In genomic region chr17:47504228-47504627, GRCm38 (mm10) we compare ENCODE assay signal across 8 mouse cellular contexts. TPM values are rescaled to one million over a fixed set of nuclear protein-coding genes. Genes with fewer than 3 reads are reported as not detected.
A peak's percentile ranks its signal among the peaks of the same experiment; 100 is the strongest.
DNase-seq lines count a peak whose midpoint lies in the region; ATAC-seq and TF ChIP-seq lines count a peak whose summit lies in the region.

No protein-coding gene starts in this region.

- H3K4me2 ChIP-seq in midbrain, postnatal 0 days (ENCODE audit: low read depth, low read length, poor library complexity, severe bottlenecking), result no peak overlapping the region
- H3K4me2 ChIP-seq in limb, embryonic 11.5 days (ENCODE audit: low read depth, severe bottlenecking), result peak overlapping the region; percentile 62
- peak overlapping the region; percentile 74 for H3K4me2 ChIP-seq in stomach, embryonic 14.5 days (replicated peaks; ENCODE audit: low read depth, low read length)

- H3K9ac ChIP-seq in midbrain, postnatal 0 days (replicated peaks; ENCODE audit: low read length, poor library complexity, severe bottlenecking), result no peak overlapping the region
- H3K9ac ChIP-seq in limb, embryonic 11.5 days (ENCODE audit: low read length), result peak overlapping the region; percentile 62; the same call in 1 of the 2 replicates
- H3K9ac ChIP-seq in stomach, embryonic 14.5 days (replicated peaks; ENCODE audit: low read depth, low read length), result peak overlapping the region; percentile 47; the same call in 1 of the 2 replicates

- no peak for DNase-seq in midbrain, embryonic 10.5 days (ENCODE audit: low spot score)
- DNase-seq in midbrain, postnatal 0 days (ENCODE audit: low spot score), result no peak
- DNase-seq in limb, embryonic 11.5 days (ENCODE audit: low spot score), result peak; percentile 20
- no peak for DNase-seq in MN1 (ENCODE audit: low spot score)
- DNase-seq in adrenal gland, postnatal 36 days, result no peak

- no peak for ATAC-seq in erythroblast, adult 5-6 weeks (replicated peaks; ENCODE audit: low FRiP score, poor library complexity, severe bottlenecking)
- ATAC-seq in midbrain, postnatal 0 days (ENCODE audit: low FRiP score), result no peak
- no peak for ATAC-seq in limb, embryonic 11.5 days (ENCODE audit: insufficient number of reproducible peaks, low FRiP score, low TSS enrichment, low read depth)
- ATAC-seq in stomach, embryonic 14.5 days (ENCODE audit: insufficient number of reproducible peaks, insufficient read depth, low FRiP score, low read depth), result no peak

- H3K27me3 ChIP-seq in erythroblast, embryonic 14.5 days (ENCODE audit: control insufficient read depth), result no peaks in the 10 kb centered on the region
- H3K27me3 ChIP-seq in midbrain, embryonic 10.5 days (ENCODE audit: low read depth, poor library complexity, severe bottlenecking), result no peaks in the 10 kb centered on the region
- no peaks in the 10 kb centered on the region for H3K27me3 ChIP-seq in midbrain, postnatal 0 days (ENCODE audit: insufficient read depth, low read length)
- no peaks in the 10 kb centered on the region for H3K27me3 ChIP-seq in limb, embryonic 11.5 days (ENCODE audit: control insufficient read depth, insufficient read depth, low read length)
- H3K27me3 ChIP-seq in stomach, embryonic 14.5 days (ENCODE audit: control insufficient read depth, insufficient read depth, low read length), result no peaks in the 10 kb centered on the region

- 74% methylated on average over 5 of the region's 5 CpGs for WGBS in midbrain, embryonic 10.5 days
- WGBS in midbrain, postnatal 0 days, result 73% methylated on average over 5 of the region's 5 CpGs
- WGBS in limb, embryonic 11.5 days, result 72% methylated on average over 5 of the region's 5 CpGs
- WGBS in stomach, embryonic 14.5 days, result 59% methylated on average over 5 of the region's 5 CpGs

- peaks cover 21% of the 10 kb centered on the region for H3K36me3 ChIP-seq in erythroblast, embryonic 14.5 days (ENCODE audit: control insufficient read depth)
- peaks cover 16% of the 10 kb centered on the region for H3K36me3 ChIP-seq in midbrain, embryonic 10.5 days
- H3K36me3 ChIP-seq in midbrain, postnatal 0 days (ENCODE audit: insufficient read depth, low read length), result no peaks in the 10 kb centered on the region
- H3K36me3 ChIP-seq in limb, embryonic 11.5 days (ENCODE audit: control insufficient read depth, insufficient read depth, low read length), result no peaks in the 10 kb centered on the region
- H3K36me3 ChIP-seq in stomach, embryonic 14.5 days (ENCODE audit: control insufficient read depth, insufficient read depth, low read length), result peaks cover 9% of the 10 kb centered on the region

- peaks cover 68% of the 10 kb centered on the region for H3K4me1 ChIP-seq in erythroblast, embryonic 14.5 days (ENCODE audit: control insufficient read depth)
- H3K4me1 ChIP-seq in midbrain, embryonic 10.5 days, result peaks cover 46% of the 10 kb centered on the region
- peaks cover 6% of the 10 kb centered on the region; the same call in 1 of the 2 replicates for H3K4me1 ChIP-seq in midbrain, postnatal 0 days (ENCODE audit: insufficient read depth, low read length)
- peaks cover 7% of the 10 kb centered on the region; the same call in 1 of the 2 replicates for H3K4me1 ChIP-seq in limb, embryonic 11.5 days (ENCODE audit: control insufficient read depth, insufficient read depth, low read length)
- H3K4me1 ChIP-seq in stomach, embryonic 14.5 days (ENCODE audit: control insufficient read depth, insufficient read depth, low read length), result peaks cover 35% of the 10 kb centered on the region

- no peaks in the 10 kb centered on the region for H3K9me3 ChIP-seq in erythroblast, embryonic 14.5 days (ENCODE audit: control insufficient read depth, low read length)
- no peaks in the 10 kb centered on the region for H3K9me3 ChIP-seq in midbrain, embryonic 10.5 days (replicated peaks)
- H3K9me3 ChIP-seq in midbrain, postnatal 0 days (ENCODE audit: low read length), result no peaks in the 10 kb centered on the region
- H3K9me3 ChIP-seq in limb, embryonic 11.5 days (ENCODE audit: control insufficient read depth, low read length), result no peaks in the 10 kb centered on the region
- no peaks in the 10 kb centered on the region for H3K9me3 ChIP-seq in stomach, embryonic 14.5 days (ENCODE audit: control insufficient read depth, low read depth, low read length)

- peak overlapping the region; percentile 85 for H3K27ac ChIP-seq in midbrain, embryonic 10.5 days (replicated peaks)
- no peak overlapping the region for H3K27ac ChIP-seq in midbrain, postnatal 0 days (ENCODE audit: low read depth, low read length)
- H3K27ac ChIP-seq in limb, embryonic 11.5 days (replicated peaks; ENCODE audit: low read depth, low read length), result no peak overlapping the region
- H3K27ac ChIP-seq in stomach, embryonic 14.5 days (ENCODE audit: low read length), result peak overlapping the region; percentile 66

- TF ChIP-seq CTCF in midbrain, postnatal 0 days (IDR thresholded peaks at IDR 0.05), result no peak

- H3K4me3 ChIP-seq in erythroblast, embryonic 14.5 days (replicated peaks), result peak overlapping the region; percentile 66
- H3K4me3 ChIP-seq in midbrain, embryonic 10.5 days, result peak overlapping the region; percentile 55
- H3K4me3 ChIP-seq in midbrain, postnatal 0 days (ENCODE audit: low read depth, low read length), result no peak overlapping the region
- no peak overlapping the region for H3K4me3 ChIP-seq in limb, embryonic 11.5 days (ENCODE audit: low read depth, low read length)
- H3K4me3 ChIP-seq in stomach, embryonic 14.5 days (ENCODE audit: low read depth, low read length), result peak overlapping the region; percentile 36

RNA-seq across cellular contexts. Expression of gene Ccnd3, which starts 0.6 kb away (rescaled TPM):
- polyA plus RNA-seq in erythroblast, embryonic 14.5 days (2012), result 247 and 292 TPM in 2 replicates
- total RNA-seq in erythroblast, adult 5-6 weeks (2015; ENCODE audit: low replicate concordance), result 85.3 and 115 TPM in 2 replicates
- 64.3 and 65.9 TPM in 2 replicates for total RNA-seq in erythroblast, adult 5-6 weeks (2017; ENCODE audit: low replicate concordance)
- 270 and 341 TPM in 2 replicates for polyA plus RNA-seq in midbrain, embryonic 10.5 days (2016; fragmentation: Nextera tagmentation; extraction: Ambion mirVana)
- total RNA-seq in midbrain, postnatal 0 days (2014; rRNA removed), result 37.2 and 41.1 TPM in 2 replicates
- polyA plus RNA-seq in midbrain, postnatal 0 days (2015; fragmentation: Nextera tagmentation; extraction: Ambion mirVana), result 52.6 and 57.0 TPM in 2 replicates
- 345 and 350 TPM in 2 replicates for polyA plus RNA-seq in limb, embryonic 11.5 days (2014; fragmentation: Nextera tagmentation; extraction: Ambion mirVana)
- 425 and 428 TPM in 2 replicates for polyA plus RNA-seq in stomach, embryonic 14.5 days (2014; fragmentation: Nextera tagmentation; extraction: Ambion mirVana)
- 100 to 1,000 TPM; 408 to 430 TPM for total RNA-seq in adrenal gland, postnatal 36 days (2021)

RNA-seq across cellular contexts. Expression of gene Taf8, which starts 2.1 kb away (rescaled TPM):
- polyA plus RNA-seq in erythroblast, embryonic 14.5 days (2012), result 2.9 and 4.3 TPM in 2 replicates
- total RNA-seq in erythroblast, adult 5-6 weeks (2015; ENCODE audit: low replicate concordance), result 34.5 and 36.5 TPM in 2 replicates
- 47.1 and 67.9 TPM in 2 replicates for total RNA-seq in erythroblast, adult 5-6 weeks (2017; ENCODE audit: low replicate concordance)
- 31.4 and 33.8 TPM in 2 replicates for polyA plus RNA-seq in midbrain, embryonic 10.5 days (2016; fragmentation: Nextera tagmentation; extraction: Ambion mirVana)
- 15.1 and 25.1 TPM in 2 replicates for total RNA-seq in midbrain, postnatal 0 days (2014; rRNA removed)
- polyA plus RNA-seq in midbrain, postnatal 0 days (2015; fragmentation: Nextera tagmentation; extraction: Ambion mirVana), result 11.5 and 12.3 TPM in 2 replicates
- polyA plus RNA-seq in limb, embryonic 11.5 days (2014; fragmentation: Nextera tagmentation; extraction: Ambion mirVana), result 30.4 and 33.7 TPM in 2 replicates
- polyA plus RNA-seq in stomach, embryonic 14.5 days (2014; fragmentation: Nextera tagmentation; extraction: Ambion mirVana), result 24.5 and 27.3 TPM in 2 replicates
- 10 to 100 TPM; 18.5 to 21.2 TPM for total RNA-seq in adrenal gland, postnatal 36 days (2021)

Comparison
In these comparisons a context has a peak if more than half of its experiments do, and no peak if none do; other contexts are left out.
1. H3K4me3 ChIP-seq: peak in erythroblast, embryonic 14.5 days (single experiment), midbrain, embryonic 10.5 days (single experiment) and stomach, embryonic 14.5 days (single experiment); none in midbrain, postnatal 0 days (single experiment) and limb, embryonic 11.5 days (single experiment).
2. H3K27ac ChIP-seq: peak in midbrain, embryonic 10.5 days (single experiment) and stomach, embryonic 14.5 days (single experiment); none in midbrain, postnatal 0 days (single experiment) and limb, embryonic 11.5 days (single experiment).